Mouse (Mus musculus): ENCODE results near the gene Caprin2.
"Not testable (repeated sequence)": the region's sequence is repeated elsewhere in the genome, so short reads cannot be mapped to it uniquely, and the experiment has no call there.

Gene Caprin2

GRCm38 (mm10) chr6:148895773-148896506 is at the start of gene Caprin2:
Caprin2 (minus strand) TSS chr6:148896237.
- DNase-seq = peak; percentile 97 to 98

- DNase-seq = peak; percentile 78 to 81
Observed at GRCm38 (mm10) chr6:148944767-148945508, 48.9 kb upstream of the Caprin2 start.

GRCm38 (mm10) chr6:148944344-148944766 is 48.3 kb upstream of the Caprin2 start:
- no peak for DNase-seq

- no peak for DNase-seq
Observed at GRCm38 (mm10) chr6:148943695-148944094, 47.7 kb upstream of the Caprin2 start.

GRCm38 (mm10) chr6:148942406-148942805 is 46.4 kb upstream of the Caprin2 start:
- DNase-seq = no peak

GRCm38 (mm10) chr6:148941880-148942279 is 45.8 kb upstream of the Caprin2 start:
- no peak for DNase-seq

- peak; percentile 31 to 40 for DNase-seq
Observed at GRCm38 (mm10) chr6:148940383-148940782, 44.3 kb upstream of the Caprin2 start.

GRCm38 (mm10) chr6:148937693-148938092 is 41.7 kb upstream of the Caprin2 start:
- DNase-seq = no peak

GRCm38 (mm10) chr6:148934961-148935590 is 39.0 kb upstream of the Caprin2 start:
- DNase-seq = no peak

GRCm38 (mm10) chr6:148931281-148931680 is 35.2 kb upstream of the Caprin2 start:
- DNase-seq = peak; percentile 17 to 34

GRCm38 (mm10) chr6:148918841-148919398 is 22.9 kb upstream of the Caprin2 start:
- DNase-seq = no peak

- no peak for DNase-seq
Observed at GRCm38 (mm10) chr6:148917672-148918071, 21.6 kb upstream of the Caprin2 start.

GRCm38 (mm10) chr6:148916817-148917216 is 20.8 kb upstream of the Caprin2 start:
- DNase-seq = peak; percentile 12 to 14

- peak; percentile 70 to 81 for DNase-seq
Observed at GRCm38 (mm10) chr6:148913938-148914337, 17.9 kb upstream of the Caprin2 start.

GRCm38 (mm10) chr6:148911906-148912305 is 15.9 kb upstream of the Caprin2 start:
- not testable (repeated sequence) for DNase-seq

- DNase-seq = no peak
Observed at GRCm38 (mm10) chr6:148906958-148907357, 10.9 kb upstream of the Caprin2 start.

GRCm38 (mm10) chr6:148902728-148903127 is 6.7 kb upstream of the Caprin2 start:
- DNase-seq = no peak

GRCm38 (mm10) chr6:148896507-148896851 is 442 bp upstream of the Caprin2 start:
- no peak for DNase-seq

- peak; percentile 7 to 9 for DNase-seq
Observed at GRCm38 (mm10) chr6:148894888-148895772, 907 bp downstream of the Caprin2 start.

GRCm38 (mm10) chr6:148873911-148874310 is 22.1 kb downstream of the Caprin2 start:
- DNase-seq = no peak

GRCm38 (mm10) chr6:148845629-148846028 is 50.4 kb downstream of the Caprin2 start:
- DNase-seq = no peak

- DNase-seq = no peak
Observed at GRCm38 (mm10) chr6:148841760-148842159, 54.3 kb downstream of the Caprin2 start.
